Mouse (Mus musculus): ENCODE measurements around the gene Dapk1.

The Dapk1 gene

GRCm38 (mm10) chr13:60664816-60665215, 63.1 kb downstream of the Dapk1 start:
- DNase-seq (ENCODE audit: low spot score): no peak

DNA sequence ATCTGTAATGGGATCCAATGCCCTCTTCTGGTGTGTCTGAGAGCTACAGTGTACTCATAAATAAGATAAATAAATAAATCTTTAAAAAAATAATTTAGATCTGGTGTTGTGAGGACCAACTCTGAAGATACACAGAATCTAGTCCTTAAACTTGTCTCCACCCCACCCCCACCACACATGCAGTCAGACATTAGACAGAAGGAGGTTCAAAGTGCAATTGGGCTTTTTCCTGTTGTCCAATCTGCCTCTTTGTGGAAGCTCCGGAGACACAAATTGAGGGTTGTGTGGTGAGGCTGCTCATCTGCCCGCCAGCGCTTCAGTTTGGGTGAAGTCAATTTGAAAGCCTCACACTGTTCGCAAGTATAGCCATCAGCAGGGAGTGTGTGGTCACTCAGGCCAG, 63.7 kb downstream of the Dapk1 start:
- DNase-seq (ENCODE audit: low spot score): no peak

GRCm38 (mm10) chr13:60668036-60668435, 66.3 kb downstream of the Dapk1 start:
- DNase-seq (ENCODE audit: low spot score): no peak

- no peak for DNase-seq (ENCODE audit: low spot score)
These were observed 68.9 kb downstream of the Dapk1 start for GRCm38 (mm10) chr13:60670605-60671004.

DNA sequence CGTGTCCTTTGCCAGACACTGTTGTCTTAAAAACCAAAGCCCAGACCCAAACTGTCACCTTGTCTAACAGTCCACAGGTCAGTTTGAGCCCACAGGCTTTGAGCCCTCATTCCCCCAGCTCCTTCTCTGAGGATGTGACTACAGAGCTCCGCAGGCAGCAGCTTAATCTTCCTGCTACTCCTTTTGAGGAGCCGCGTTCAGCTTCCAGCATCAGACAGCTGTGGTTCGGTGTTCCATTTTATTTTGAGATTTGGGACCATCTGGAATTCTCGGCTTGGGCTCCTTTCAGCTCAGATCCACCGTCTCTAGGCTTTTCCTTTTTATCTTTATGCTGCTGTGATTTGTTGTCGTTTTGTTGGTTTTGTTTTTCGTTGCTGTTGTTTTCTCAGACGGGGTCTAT, 69.5 kb downstream of the Dapk1 start:
- DNase-seq (ENCODE audit: low spot score): no peak

DNA sequence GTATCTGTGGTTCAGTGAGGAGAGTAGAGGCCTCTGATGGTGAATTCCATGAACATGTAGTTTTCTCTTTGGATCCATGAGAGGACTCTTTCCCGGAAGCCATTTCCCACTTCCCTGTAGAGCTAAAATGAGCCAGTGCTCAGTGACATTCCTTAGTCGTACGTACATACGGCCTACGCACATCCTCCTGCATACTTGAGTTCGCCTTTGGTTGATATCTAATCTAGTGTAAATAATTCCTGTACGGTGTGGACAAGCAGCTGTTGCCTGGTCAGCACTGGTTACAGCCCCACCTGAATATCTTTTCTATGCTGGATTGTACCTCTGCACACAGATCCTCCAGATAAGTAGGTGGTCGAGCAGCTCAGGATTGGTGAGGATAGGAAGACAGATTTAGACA, 70.5 kb downstream of the Dapk1 start:
- DNase-seq (ENCODE audit: low spot score): no peak

DNA sequence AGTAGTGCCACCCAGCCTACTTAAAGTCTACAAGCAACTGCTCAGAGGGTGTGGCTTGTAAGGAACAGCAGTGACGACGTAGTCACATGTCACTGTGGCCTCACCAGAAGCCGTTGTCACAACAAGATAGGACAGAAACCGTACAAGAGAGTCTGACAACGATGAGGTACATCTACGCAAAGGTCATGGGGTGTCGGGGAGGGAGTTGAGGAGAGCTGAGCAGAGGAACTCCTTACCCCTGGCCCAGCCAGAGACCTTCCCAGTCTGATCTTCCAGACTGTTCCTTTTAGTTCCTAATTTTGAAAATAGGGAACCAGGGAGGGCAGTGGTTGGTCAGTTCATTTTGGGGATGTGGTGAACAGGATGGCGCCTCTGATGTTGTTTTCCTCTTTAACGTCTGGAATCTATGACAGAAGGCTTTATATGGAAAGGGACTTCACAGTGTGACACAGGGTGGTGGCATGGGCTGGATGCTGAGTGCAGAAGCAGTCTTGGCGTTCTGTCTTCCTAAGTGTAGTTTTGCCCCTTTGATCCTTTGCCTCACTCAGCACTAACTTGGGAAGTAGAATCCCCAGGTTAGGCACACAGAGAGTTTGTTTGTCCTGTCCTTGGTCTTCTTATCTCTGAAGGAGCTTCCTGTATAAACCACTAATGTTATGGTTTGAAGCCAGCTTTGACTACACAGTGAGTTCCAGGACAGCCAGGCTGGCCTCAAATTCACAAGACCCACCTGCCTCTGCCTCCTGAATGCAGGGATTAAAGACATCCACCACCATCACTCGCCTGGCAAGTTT, 71.3 kb downstream of the Dapk1 start:
- no peak for DNase-seq (ENCODE audit: low spot score)

GRCm38 (mm10) chr13:60674301-60674700, 72.6 kb downstream of the Dapk1 start:
- DNase-seq (ENCODE audit: low spot score): no peak

DNA sequence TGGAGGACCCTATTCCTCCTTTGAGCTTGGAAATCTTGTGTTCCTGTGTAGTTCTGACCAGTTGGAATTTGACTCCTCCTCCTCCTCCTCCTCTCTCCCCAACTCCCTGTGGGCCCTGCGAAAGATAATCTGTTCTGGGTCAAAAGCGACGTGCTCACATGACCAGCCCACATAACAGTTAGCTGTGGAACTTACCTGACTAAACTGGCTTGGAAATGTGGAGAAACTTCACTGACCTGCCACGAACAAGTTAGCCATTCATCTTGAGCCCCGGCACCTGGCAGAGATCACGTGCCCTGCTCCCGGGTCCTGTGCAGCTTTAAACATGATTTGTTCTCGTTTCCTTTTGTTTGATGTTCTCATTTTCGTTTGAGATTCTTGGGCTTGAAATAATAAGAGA, 73.2 kb downstream of the Dapk1 start:
- DNase-seq (ENCODE audit: low spot score): no peak

GRCm38 (mm10) chr13:60675416-60675815, 73.7 kb downstream of the Dapk1 start:
- no peak for DNase-seq (ENCODE audit: low spot score)

DNA sequence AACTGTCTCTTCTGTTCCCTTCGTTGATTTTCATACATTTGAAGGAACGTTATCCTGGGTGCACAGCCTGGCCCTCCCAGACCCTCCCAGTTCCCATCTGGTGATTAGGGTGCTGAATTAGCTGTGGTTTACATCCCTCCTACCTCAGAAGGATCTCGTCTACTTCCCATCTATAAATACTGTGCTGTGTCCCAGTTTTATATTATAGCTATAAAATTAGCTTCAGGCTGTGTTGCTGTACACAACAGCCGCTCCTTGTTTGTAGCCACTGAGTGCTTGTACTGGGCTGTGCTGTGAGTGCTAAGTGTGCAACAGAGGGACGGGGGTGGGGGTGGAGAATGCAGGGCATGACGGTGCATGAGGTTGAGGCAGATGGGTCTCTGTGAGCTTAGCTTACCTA, 77.2 kb downstream of the Dapk1 start:
- DNase-seq (ENCODE audit: low spot score): no peak

DNA sequence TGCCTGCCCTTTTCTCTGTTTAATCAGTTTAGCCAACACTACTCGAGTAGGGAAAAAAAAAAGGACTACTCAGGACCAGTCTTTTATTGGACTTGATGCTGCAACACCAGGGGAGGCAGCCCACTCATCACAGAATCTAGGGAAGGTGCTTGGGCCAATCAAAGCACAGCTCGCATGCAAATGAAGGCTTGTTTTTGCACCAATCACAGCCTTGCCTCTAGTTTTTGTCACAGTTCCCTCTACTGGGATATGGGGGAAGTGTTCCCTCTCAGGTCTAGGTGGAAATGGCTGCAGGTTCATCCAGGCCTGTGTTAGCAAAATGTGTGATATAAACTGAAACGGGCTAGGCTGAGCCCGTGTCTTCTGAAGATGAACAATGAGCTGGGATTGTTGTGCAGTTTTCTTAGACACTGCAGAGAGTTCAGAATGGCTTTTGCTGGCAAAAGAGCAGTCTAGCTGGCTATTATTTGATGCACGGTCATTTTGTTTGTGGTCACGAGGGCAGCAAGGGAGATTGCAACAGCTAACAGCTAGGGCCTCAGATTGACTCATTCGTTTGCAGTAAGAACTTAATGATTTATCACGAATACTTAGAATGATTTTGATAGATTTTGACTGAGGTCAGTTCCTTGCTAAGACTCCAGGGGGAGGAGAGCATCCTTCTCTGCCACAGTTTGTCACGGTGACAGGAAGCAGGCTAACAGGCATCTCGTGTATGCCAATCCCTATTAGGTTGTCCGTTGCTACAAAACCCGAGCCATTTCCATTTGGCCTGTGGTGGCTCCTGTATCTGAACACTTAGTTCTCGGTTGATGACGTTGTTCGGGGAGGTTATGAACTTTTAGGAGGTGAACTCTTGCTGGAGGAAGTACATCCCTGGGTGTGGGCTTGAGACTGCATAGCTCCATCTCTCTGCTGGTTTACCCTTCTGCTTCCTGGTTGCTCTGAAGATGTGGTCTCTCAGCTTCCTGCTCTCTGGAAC, 81.3 kb downstream of the Dapk1 start:
- no peak for DNase-seq (ENCODE audit: low spot score)

DNA sequence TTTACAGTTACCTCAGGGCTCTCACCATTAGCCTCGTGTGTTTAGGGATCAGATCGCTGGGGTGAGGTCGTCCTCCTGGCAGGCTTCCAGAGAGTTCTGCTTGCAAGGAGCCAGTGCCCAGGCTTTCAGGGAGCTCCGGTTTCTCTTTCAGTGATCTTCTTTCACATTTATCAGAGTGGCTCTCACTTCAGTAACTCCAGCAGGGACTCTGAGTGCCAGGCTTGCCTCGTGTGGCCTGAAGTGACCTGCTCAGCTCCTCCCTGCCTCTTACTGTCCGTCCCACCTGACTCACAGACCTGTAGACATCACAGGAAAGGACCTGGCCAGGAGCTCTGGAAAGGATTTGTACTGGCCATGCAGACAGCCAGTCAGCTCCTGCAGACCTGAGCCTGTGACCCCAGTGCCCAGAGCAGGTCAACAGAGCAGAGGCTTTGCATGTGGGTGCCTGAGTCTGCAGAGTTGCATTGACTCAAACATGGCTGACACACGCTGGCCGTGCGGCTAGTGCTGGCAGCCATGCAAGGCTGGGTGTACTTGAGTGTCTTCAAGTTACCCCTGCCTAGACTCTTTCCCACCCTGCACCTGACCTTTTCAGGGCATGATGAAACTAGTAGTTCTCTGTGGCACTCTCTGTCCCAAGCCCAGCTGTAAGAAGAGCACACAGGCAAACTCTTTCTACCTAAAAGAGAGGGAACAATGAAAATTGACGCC, 82.5 kb downstream of the Dapk1 start:
- DNase-seq (ENCODE audit: low spot score): no peak

GRCm38 (mm10) chr13:60684806-60685205, 83.1 kb downstream of the Dapk1 start:
- no peak for DNase-seq (ENCODE audit: low spot score)

GRCm38 (mm10) chr13:60685216-60685615, 83.5 kb downstream of the Dapk1 start:
- DNase-seq (ENCODE audit: low spot score): no peak

- DNase-seq (ENCODE audit: low spot score): no peak
These were observed 84.4 kb downstream of the Dapk1 start for GRCm38 (mm10) chr13:60686024-60686663.

- DNase-seq (ENCODE audit: low spot score): no peak
These were observed 85.2 kb downstream of the Dapk1 start for GRCm38 (mm10) chr13:60686967-60687366.

GRCm38 (mm10) chr13:60687462-60687861, 85.7 kb downstream of the Dapk1 start:
- DNase-seq (ENCODE audit: low spot score): no peak

DNA sequence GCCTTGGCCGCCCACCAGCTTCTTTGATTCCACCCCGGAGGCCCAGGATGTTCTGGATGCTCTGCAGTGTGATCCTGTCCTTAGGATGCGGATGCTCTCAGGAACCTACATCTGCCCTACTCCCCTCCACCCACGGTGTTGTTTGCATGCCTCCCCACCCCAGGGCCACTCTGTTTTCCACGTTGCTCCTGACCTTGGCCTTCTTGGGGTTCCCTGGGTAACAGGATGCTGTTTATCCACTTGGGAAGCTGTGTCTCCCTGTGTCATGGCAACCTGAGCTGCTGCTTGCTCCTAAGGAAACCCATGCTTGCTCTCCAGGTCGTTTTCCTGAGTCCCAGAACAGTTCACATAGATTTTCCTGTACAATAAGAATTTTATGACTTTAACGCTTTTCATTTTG, 86.1 kb downstream of the Dapk1 start:
- DNase-seq (ENCODE audit: low spot score): no peak

DNA sequence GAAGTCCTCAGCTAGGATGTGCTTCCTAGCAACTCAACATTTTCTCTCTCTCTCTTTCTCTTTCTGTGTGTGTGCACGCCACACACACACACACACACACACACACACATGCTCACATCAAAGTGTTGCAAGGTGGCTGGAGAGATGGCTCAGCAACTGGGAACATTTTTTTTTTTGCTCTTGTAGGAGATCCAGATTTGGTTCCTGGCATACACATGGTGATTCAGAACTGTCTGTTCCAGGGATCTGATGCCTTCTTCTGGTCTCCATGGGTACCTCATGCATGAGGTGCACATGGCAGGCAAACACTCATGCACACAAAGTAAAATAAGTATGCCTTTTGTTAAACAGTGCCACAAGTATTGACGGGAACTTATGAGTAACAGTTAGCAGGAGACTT, 89.2 kb downstream of the Dapk1 start:
- DNase-seq (ENCODE audit: low spot score): no peak

- no peak for DNase-seq (ENCODE audit: low spot score)
These were observed 90.2 kb downstream of the Dapk1 start for GRCm38 (mm10) chr13:60691940-60692339.

Data from layer of hippocampus, adult 9-10 months (tissue).